Mouse (Mus musculus) midbrain, embryonic 11.5 days (tissue): ENCODE data around the gene Arid2. TPM values are rescaled to one million over a fixed set of nuclear protein-coding genes. Genes with fewer than 3 reads are reported as not detected.

ENCODE experiments used
- ATAC-seq: fragments of 200-750 bp; cut with Nextera tagmentation; 2 replicates; pipeline ENCODE4 v1.8.0; 2017; ENCODE audit warnings: moderate TSS enrichment, moderate library complexity; ENCODE audit not compliant: low FRiP score
- DNase-seq: peaks from one replicate; pipeline ENCODE4 v3.0.0; 2015; ENCODE audit warnings: low spot score; ENCODE audit errors: missing footprints
- H3K27ac ChIP-seq: fragments of 300-500 bp; sonication (generic); 2 replicates; pipeline ENCODE4 v1.5.1; 2014; ENCODE audit warnings: low read depth, low read length
- H3K27me3 ChIP-seq: fragments of 300-500 bp; sonication (generic); 2 replicates; pipeline ENCODE4 v1.6.1; 2014; ENCODE audit warnings: mild to moderate bottlenecking, low read length, moderate library complexity, mixed read lengths; ENCODE audit not compliant: control insufficient read depth, insufficient read depth
- H3K36me3 ChIP-seq: fragments of 300-500 bp; sonication (generic); 2 replicates; pipeline ENCODE4 v1.6.1; 2014; ENCODE audit warnings: mild to moderate bottlenecking, low read length, moderate library complexity, mixed read lengths; ENCODE audit not compliant: control insufficient read depth, insufficient read depth
- H3K4me1 ChIP-seq: fragments of 300-500 bp; sonication (generic); 2 replicates; pipeline ENCODE4 v1.6.1; 2014; ENCODE audit warnings: low read length; ENCODE audit not compliant: control insufficient read depth, insufficient read depth
- H3K4me2 ChIP-seq: fragments of 300-500 bp; sonication (generic); 2 replicates; pipeline ENCODE4 v1.6.1; 2014; ENCODE audit warnings: mild to moderate bottlenecking, moderate library complexity
- H3K4me3 ChIP-seq: fragments of 300-500 bp; sonication (generic); 2 replicates; pipeline ENCODE4 v1.5.1; 2014; ENCODE audit warnings: low read depth, low read length
- H3K9ac ChIP-seq: fragments of 300-500 bp; sonication (generic); 2 replicates; pipeline ENCODE4 v1.6.1; 2014; ENCODE audit warnings: low read length
- H3K9me3 ChIP-seq: fragments of 300-500 bp; sonication (generic); 2 replicates; pipeline ENCODE4 v1.6.1; 2016; ENCODE audit warnings: low read length; ENCODE audit not compliant: control insufficient read depth
- WGBS: fragments of 180-500 bp; shearing (Covaris S2); extraction: QIAGEN DNeasy Blood & Tissue Kit; methylation state at CpG from one replicate; pipeline ENCODE4 v1.1.7; 2014; 5-methylcytosine and 5-hydroxymethylcytosine counted together
- polyA plus RNA-seq: library from polyadenylated mRNA; unstranded; fragments of >200 nt; fragmentation: Nextera tagmentation; extraction: Ambion mirVana; gene quantifications from 2 replicates; pipeline ENCODE4 v1.2.1, GENCODE M21; 2014

Arid2 gene
- polyA plus RNA-seq, 1 experiment from 2014 or later = 34.8 TPM

DNA sequence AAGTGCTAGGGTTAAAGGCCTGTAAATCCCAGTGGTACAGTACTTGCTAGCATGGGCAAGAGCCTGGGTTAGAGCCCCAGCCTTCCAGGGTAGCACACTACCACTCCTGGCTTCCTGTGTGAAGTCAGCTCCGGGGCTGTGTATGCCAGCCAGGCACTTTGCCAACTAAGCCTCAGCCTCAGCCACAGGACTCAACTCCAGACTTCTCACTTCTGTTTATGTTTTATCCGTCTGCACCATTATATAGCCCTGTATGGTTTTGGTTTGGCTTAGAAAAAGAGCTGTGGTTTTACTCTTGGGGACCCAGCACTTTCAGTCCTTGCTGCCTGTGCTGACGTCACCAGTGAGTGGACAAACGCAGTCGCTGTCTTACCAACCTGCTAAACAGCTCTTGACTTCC, 89.9 kb downstream of the Arid2 start:
- Histone ChIP-seq H3K36me3 (peaks cover 11% of the 10 kb centered on the region), H3K4me3 (no peak overlapping the region), H3K27ac (no peak overlapping the region), H3K9me3 (no peaks in the 10 kb centered on the region), H3K27me3 (no peaks in the 10 kb centered on the region), H3K9ac (no peak overlapping the region), H3K4me1 (no peaks in the 10 kb centered on the region), H3K4me2 (no peak overlapping the region)
- WGBS = 94% methylated on average over 5 of the region's 5 CpGs
- ATAC-seq (no peak), DNase-seq (no peak)

DNA sequence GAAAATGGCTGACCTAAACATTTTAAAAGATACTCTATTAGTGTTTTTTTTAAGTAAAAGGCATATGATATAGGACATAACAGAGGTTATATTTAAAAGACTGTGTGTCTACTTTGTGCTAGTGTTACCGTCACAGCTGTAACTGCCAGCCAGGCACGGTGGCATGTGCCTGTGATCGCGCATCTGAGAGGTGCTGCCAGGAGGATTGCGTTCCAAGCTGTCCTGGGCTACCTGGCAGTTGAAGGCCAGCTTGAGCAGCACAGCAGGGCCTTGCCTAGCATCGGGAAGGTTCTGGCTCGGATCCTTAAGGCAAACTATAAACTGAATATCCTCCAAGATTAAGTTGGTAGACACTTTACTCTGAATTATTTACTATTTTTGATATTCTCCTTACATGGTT, 90.4 kb downstream of the Arid2 start:
- Histone ChIP-seq H3K27ac (no peak overlapping the region), H3K9ac (no peak overlapping the region), H3K36me3 (peaks cover 11% of the 10 kb centered on the region), H3K4me1 (no peaks in the 10 kb centered on the region), H3K9me3 (no peaks in the 10 kb centered on the region), H3K27me3 (no peaks in the 10 kb centered on the region), H3K4me3 (no peak overlapping the region), H3K4me2 (no peak overlapping the region)
- no peak for ATAC-seq
- no peak for DNase-seq
- WGBS = 97% methylated on average over 7 of the region's 7 CpGs

DNA sequence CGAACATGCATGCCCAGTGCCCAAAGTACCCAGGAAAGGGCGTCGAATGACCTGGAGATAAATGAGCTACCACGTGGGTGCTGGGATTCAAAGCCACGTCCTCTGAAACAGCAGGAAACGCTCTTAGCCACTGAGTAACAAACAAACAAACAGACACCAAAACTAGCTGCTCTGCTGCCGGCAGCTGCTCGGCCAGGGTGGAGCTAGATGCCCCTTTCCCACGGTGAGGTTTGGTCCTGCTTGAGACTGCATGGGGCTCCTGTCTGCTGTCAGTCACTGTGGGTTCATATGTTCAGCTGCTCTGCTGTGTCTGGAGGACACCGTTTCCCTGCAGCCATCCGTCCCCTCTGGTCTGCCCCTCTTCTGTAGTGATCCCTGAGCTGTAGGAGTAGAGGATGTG, 94.9 kb downstream of the Arid2 start:
- WGBS = 95% methylated on average over 11 of the region's 11 CpGs
- no peak overlapping the region for H3K4me3 ChIP-seq
- no peak for DNase-seq
- peaks cover 10% of the 10 kb centered on the region for H3K36me3 ChIP-seq
- no peak overlapping the region for H3K9ac ChIP-seq
- H3K9me3 ChIP-seq = no peaks in the 10 kb centered on the region
- ATAC-seq = no peak
- no peak overlapping the region for H3K27ac ChIP-seq
- H3K4me1 ChIP-seq = no peaks in the 10 kb centered on the region
- no peaks in the 10 kb centered on the region for H3K27me3 ChIP-seq
- no peak overlapping the region for H3K4me2 ChIP-seq

- no peak for ATAC-seq
Measured at GRCm38 (mm10) chr15:96388565-96388964, 101.2 kb downstream of the Arid2 start.

DNA sequence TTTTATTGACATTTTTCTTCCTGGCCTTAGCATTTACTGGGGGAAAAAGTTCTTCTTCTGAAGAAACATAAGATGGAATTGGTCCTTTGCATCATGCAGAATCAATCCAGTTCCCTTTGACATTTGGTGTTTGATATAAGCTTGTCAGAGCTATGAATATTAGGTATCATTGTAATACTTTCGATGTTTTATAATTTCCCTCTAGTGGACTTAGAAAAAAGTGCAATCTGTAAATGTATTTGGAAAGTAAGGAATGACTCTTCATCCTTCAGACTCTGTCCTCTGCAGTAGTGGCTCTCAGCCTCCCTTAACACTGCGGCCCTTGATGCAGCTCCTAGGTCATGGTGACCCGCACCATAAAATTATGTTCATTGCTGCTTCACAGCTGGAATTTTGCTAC, 105.6 kb downstream of the Arid2 start:
- H3K27ac ChIP-seq = no peak overlapping the region
- no peaks in the 10 kb centered on the region for H3K4me1 ChIP-seq
- H3K36me3 ChIP-seq = peaks cover 3% of the 10 kb centered on the region; the same call in 1 of the 2 replicates
- DNase-seq (no peak), ATAC-seq (no peak)
- H3K27me3 ChIP-seq = no peaks in the 10 kb centered on the region
- no peak overlapping the region for H3K4me2 ChIP-seq
- WGBS = 96% methylated on average over 3 of the region's 3 CpGs
- H3K9me3 ChIP-seq = no peaks in the 10 kb centered on the region
- no peak overlapping the region for H3K9ac ChIP-seq
- H3K4me3 ChIP-seq = no peak overlapping the region

More at GRCm38 (mm10) chr15:96388565-96388964, 101.2 kb downstream of the Arid2 start:
- Histone ChIP-seq H3K27ac (no peak overlapping the region), H3K4me2 (no peak overlapping the region), H3K27me3 (no peaks in the 10 kb centered on the region), H3K4me3 (no peak overlapping the region), H3K9me3 (no peaks in the 10 kb centered on the region), H3K36me3 (peaks cover 3% of the 10 kb centered on the region; the same call in 1 of the 2 replicates), H3K9ac (no peak overlapping the region), H3K4me1 (no peaks in the 10 kb centered on the region)
- no peak for DNase-seq
- 85% methylated on average over 1 of the region's 1 CpGs for WGBS

DNA sequence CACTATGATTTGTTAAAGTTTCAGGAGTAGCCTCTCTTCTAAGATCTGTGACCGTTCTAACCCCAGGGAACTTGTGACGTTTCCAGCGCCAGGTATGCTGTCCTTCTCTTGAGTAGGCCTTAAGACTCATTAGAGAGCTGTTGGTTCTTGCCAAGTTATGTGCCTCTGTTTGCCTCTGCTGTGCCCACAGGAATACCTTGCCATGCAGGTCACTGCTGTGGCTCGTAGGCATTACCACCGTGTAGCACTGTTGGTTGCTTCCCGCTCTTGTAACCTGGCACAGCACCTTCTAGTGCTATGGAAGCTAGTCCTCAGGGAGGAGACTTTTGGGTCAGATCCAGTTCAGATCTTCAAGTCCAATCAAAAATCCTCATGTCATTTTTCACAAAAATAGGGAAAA, 107.8 kb downstream of the Arid2 start:
- 99% methylated on average over 6 of the region's 6 CpGs for WGBS
- Histone ChIP-seq H3K4me3 (no peak overlapping the region), H3K27ac (no peak overlapping the region), H3K4me2 (no peak overlapping the region), H3K36me3 (peaks cover 3% of the 10 kb centered on the region; the same call in 1 of the 2 replicates), H3K9me3 (no peaks in the 10 kb centered on the region), H3K9ac (no peak overlapping the region), H3K4me1 (no peaks in the 10 kb centered on the region), H3K27me3 (no peaks in the 10 kb centered on the region)
- ATAC-seq = no peak
- no peak for DNase-seq

DNA sequence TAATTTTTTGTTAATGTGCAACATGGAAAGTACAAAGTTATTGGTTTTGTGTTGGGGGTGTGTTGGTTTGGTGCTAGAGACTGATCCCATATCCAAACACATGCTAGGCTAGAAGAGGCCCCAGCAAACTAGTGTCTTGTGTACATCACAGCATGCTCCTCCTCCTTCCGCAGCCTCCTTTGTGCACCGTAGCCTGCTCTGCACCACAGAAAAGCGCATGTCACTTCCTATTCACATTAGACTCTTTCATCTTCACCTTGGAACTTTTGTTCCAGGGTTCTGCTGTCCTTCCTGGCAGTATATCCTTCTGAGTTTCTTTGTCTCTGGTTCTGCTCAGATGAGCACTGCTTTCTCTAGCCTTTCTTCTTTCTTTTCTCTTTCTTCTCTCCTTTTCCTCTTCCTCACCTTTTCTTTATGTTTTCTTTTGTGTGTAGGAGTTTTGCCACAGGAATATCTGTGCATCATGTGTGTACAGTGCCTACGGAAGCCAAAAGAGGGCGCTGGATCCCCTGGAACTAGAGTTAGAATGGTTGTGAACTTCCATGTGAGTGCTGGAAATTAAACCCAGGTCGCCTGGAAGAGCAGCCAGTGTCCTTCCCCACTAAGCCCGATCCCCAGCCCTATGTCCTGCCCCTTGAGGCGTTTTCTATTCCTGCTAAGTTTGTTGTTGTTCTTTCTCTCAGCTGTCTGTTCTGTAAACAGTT, 109.5 kb downstream of the Arid2 start:
- Histone ChIP-seq H3K9me3 (no peaks in the 10 kb centered on the region), H3K4me2 (no peak overlapping the region), H3K4me1 (no peaks in the 10 kb centered on the region), H3K27me3 (no peaks in the 10 kb centered on the region), H3K4me3 (no peak overlapping the region), H3K36me3 (peaks cover 3% of the 10 kb centered on the region; the same call in 1 of the 2 replicates), H3K27ac (no peak overlapping the region), H3K9ac (no peak overlapping the region)
- WGBS = 77% methylated on average over 8 of the region's 8 CpGs
- ATAC-seq (no peak), DNase-seq (no peak)

DNA sequence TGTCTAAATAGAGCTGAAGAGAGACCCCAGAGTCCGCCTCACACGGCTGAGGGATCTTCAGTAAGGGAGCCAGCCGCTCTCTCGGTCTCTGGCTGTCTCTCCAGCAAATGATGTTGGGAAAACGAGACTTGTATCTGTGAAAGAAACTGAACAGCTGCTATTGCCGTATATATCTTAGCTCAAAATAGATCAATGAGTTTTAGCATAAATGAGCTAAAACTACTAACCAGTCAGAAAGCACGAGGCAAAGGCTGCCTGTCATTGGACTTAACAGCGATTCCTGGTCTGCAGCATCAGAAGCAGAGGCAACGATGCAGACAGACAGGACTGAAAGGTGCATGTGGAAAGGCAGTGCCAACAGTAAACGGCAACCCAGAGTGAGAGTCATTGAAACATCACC, 111.0 kb downstream of the Arid2 start:
- DNase-seq = no peak
- H3K27me3 ChIP-seq = no peaks in the 10 kb centered on the region
- no peaks in the 10 kb centered on the region for H3K4me1 ChIP-seq
- no peak for ATAC-seq
- WGBS = 92% methylated on average over 10 of the region's 10 CpGs
- H3K36me3 ChIP-seq = peaks cover 3% of the 10 kb centered on the region; the same call in 1 of the 2 replicates
- no peak overlapping the region for H3K27ac ChIP-seq
- H3K9me3 ChIP-seq = no peaks in the 10 kb centered on the region
- no peak overlapping the region for H3K4me2 ChIP-seq
- no peak overlapping the region for H3K9ac ChIP-seq
- no peak overlapping the region for H3K4me3 ChIP-seq

GRCm38 (mm10) chr15:96405548-96405947, 118.2 kb downstream of the Arid2 start:
- ATAC-seq (no peak), DNase-seq (no peak)
- H3K36me3 ChIP-seq = peaks cover 3% of the 10 kb centered on the region; the same call in 1 of the 2 replicates
- H3K27me3 ChIP-seq = no peaks in the 10 kb centered on the region
- no peak overlapping the region for H3K9ac ChIP-seq
- 90% methylated on average over 5 of the region's 5 CpGs for WGBS
- H3K4me2 ChIP-seq = no peak overlapping the region
- no peaks in the 10 kb centered on the region for H3K9me3 ChIP-seq
- H3K4me3 ChIP-seq = no peak overlapping the region
- no peaks in the 10 kb centered on the region for H3K4me1 ChIP-seq
- no peak overlapping the region for H3K27ac ChIP-seq
